In genomic region chr12:111572406-111572805, GRCm38 (mm10) we compare ENCODE assay signal across 18 mouse cellular contexts. TPM values are rescaled to one million over a fixed set of nuclear protein-coding genes. Genes with fewer than 3 reads are reported as not detected.
DNase-seq lines count a peak whose midpoint lies in the region; ATAC-seq and TF ChIP-seq lines count a peak whose summit lies in the region.
"Had no signal": no experiment of that assay in that cellular context is flagged by ENCODE, and none has a peak within 500 bp of the region (broad histone marks: within the 10 kb centered on the region; RNA-seq: fewer than 3 reads in every experiment).

No protein-coding gene starts in this region.

- no peak for ATAC-seq in forebrain, embryonic 13.5 days
- ATAC-seq in forebrain, embryonic 15.5 days (replicated peaks) = no peak
- ATAC-seq in midbrain, postnatal 0 days (ENCODE audit: low FRiP score) = no peak
- no peak for ATAC-seq in midbrain, embryonic 11.5 days (ENCODE audit: low FRiP score)
- no peak for ATAC-seq in kidney, postnatal 0 days (replicated peaks; ENCODE audit: low FRiP score, low read depth)
- no peak for ATAC-seq in liver, embryonic 11.5 days (replicated peaks; ENCODE audit: low FRiP score)
- ATAC-seq: intestine, embryonic 16.5 days had no signal

- H3K27me3 ChIP-seq in forebrain, embryonic 13.5 days = no peaks in the 10 kb centered on the region
- no peaks in the 10 kb centered on the region for H3K27me3 ChIP-seq in forebrain, embryonic 15.5 days
- H3K27me3 ChIP-seq in midbrain, postnatal 0 days (ENCODE audit: insufficient read depth, low read length) = no peaks in the 10 kb centered on the region
- no peaks in the 10 kb centered on the region for H3K27me3 ChIP-seq in midbrain, embryonic 11.5 days (ENCODE audit: control insufficient read depth, insufficient read depth, low read length)
- H3K27me3 ChIP-seq in kidney, postnatal 0 days (ENCODE audit: insufficient read depth, low read length) = no peaks in the 10 kb centered on the region
- no peaks in the 10 kb centered on the region for H3K27me3 ChIP-seq in liver, embryonic 11.5 days (replicated peaks; ENCODE audit: control insufficient read depth, insufficient read depth, low read length)

- TF ChIP-seq CTCF in midbrain, postnatal 0 days (IDR thresholded peaks at IDR 0.05) = no peak
- TF ChIP-seq CTCF in kidney, postnatal 0 days (IDR thresholded peaks at IDR 0.05; ENCODE audit: low read depth) = no peak

- DNase-seq in midbrain, postnatal 0 days (ENCODE audit: low spot score) = no peak
- DNase-seq in midbrain, embryonic 11.5 days (ENCODE audit: low spot score, missing footprints) = no peak
- no peak for DNase-seq in kidney, postnatal 0 days (ENCODE audit: low spot score)
- no peak for DNase-seq in frontal cortex, postnatal 10 days (ENCODE audit: low spot score in 2 of 2)
- no peak for DNase-seq in liver, embryonic 11.5 days (ENCODE audit: low spot score)
- no peak for DNase-seq in gastrocnemius, postnatal 36 days
- DNase-seq: adrenal gland, postnatal 25 days; cerebellum, adult 9-11 months; gastrocnemius, postnatal 14 days; left cerebral cortex, postnatal 4 days; lung, postnatal 10 days had no signal

- 0 out of 2 replicates have a peak overlapping the region, but pooled peaks have one; percentile 99 for H3K9ac ChIP-seq in forebrain, embryonic 13.5 days
- no peak overlapping the region for H3K9ac ChIP-seq in forebrain, embryonic 15.5 days (replicated peaks)
- no peak overlapping the region for H3K9ac ChIP-seq in midbrain, postnatal 0 days (replicated peaks; ENCODE audit: low read length, poor library complexity, severe bottlenecking)
- no peak overlapping the region for H3K9ac ChIP-seq in midbrain, embryonic 11.5 days (ENCODE audit: low read length)
- no peak overlapping the region for H3K9ac ChIP-seq in kidney, postnatal 0 days (ENCODE audit: low read depth, low read length)
- no peak overlapping the region for H3K9ac ChIP-seq in liver, embryonic 11.5 days (ENCODE audit: low read depth, low read length)
- H3K9ac ChIP-seq: liver, embryonic 14.5 days had no signal

- 88% methylated on average over 7 of the region's 7 CpGs for WGBS in forebrain, embryonic 13.5 days
- 81% methylated on average over 7 of the region's 7 CpGs for WGBS in forebrain, embryonic 15.5 days
- WGBS in midbrain, postnatal 0 days = 83% methylated on average over 7 of the region's 7 CpGs
- WGBS in midbrain, embryonic 11.5 days = 84% methylated on average over 7 of the region's 7 CpGs
- whole genome bisulfite sequencing in kidney, postnatal 0 days = 52% methylated on average over 7 of the region's 7 CpGs
- WGBS in liver, embryonic 11.5 days = 70% methylated on average over 7 of the region's 7 CpGs

- no peak overlapping the region for H3K27ac ChIP-seq in forebrain, embryonic 13.5 days
- H3K27ac ChIP-seq in forebrain, embryonic 15.5 days (replicated peaks) = no peak overlapping the region
- H3K27ac ChIP-seq in midbrain, postnatal 0 days (ENCODE audit: low read depth, low read length) = no peak overlapping the region
- no peak overlapping the region for H3K27ac ChIP-seq in midbrain, embryonic 11.5 days (ENCODE audit: low read depth, low read length)
- peak overlapping the region; percentile 74 for H3K27ac ChIP-seq in kidney, postnatal 0 days
- no peak overlapping the region for H3K27ac ChIP-seq in liver, embryonic 11.5 days (ENCODE audit: low read depth, low read length)
- H3K27ac ChIP-seq: heart, embryonic 10.5 days; liver, embryonic 14.5 days had no signal

- intact Hi-C loops in gastrocnemius, postnatal 36 days (cut with DNase I) = no loop called here

- 0 out of 2 replicates have a peak overlapping the region, but pooled peaks have one; percentile 4 for H3K4me2 ChIP-seq in forebrain, embryonic 13.5 days
- no peak overlapping the region for H3K4me2 ChIP-seq in forebrain, embryonic 15.5 days (replicated peaks)
- H3K4me2 ChIP-seq in midbrain, postnatal 0 days (ENCODE audit: low read depth, low read length, poor library complexity, severe bottlenecking) = peak overlapping the region; percentile 91; the same call in 1 of the 2 replicates
- H3K4me2 ChIP-seq in midbrain, embryonic 11.5 days = no peak overlapping the region
- peak overlapping the region; percentile 71; the same call in 1 of the 2 replicates for H3K4me2 ChIP-seq in kidney, postnatal 0 days (ENCODE audit: low read length)
- H3K4me2 ChIP-seq in liver, embryonic 11.5 days = no peak overlapping the region

- no peaks in the 10 kb centered on the region for H3K9me3 ChIP-seq in forebrain, embryonic 13.5 days (replicated peaks)
- H3K9me3 ChIP-seq in forebrain, embryonic 15.5 days = no peaks in the 10 kb centered on the region
- H3K9me3 ChIP-seq in midbrain, postnatal 0 days (ENCODE audit: low read length) = no peaks in the 10 kb centered on the region
- H3K9me3 ChIP-seq in midbrain, embryonic 11.5 days (ENCODE audit: control insufficient read depth, low read length) = no peaks in the 10 kb centered on the region
- no peaks in the 10 kb centered on the region for H3K9me3 ChIP-seq in kidney, postnatal 0 days (replicated peaks; ENCODE audit: low read length)
- no peaks in the 10 kb centered on the region for H3K9me3 ChIP-seq in liver, embryonic 11.5 days (ENCODE audit: control insufficient read depth, low read length)
- H3K9me3 ChIP-seq: heart, embryonic 10.5 days had no signal

- H3K4me3 ChIP-seq in forebrain, embryonic 13.5 days = no peak overlapping the region
- H3K4me3 ChIP-seq in forebrain, embryonic 15.5 days = no peak overlapping the region
- H3K4me3 ChIP-seq in midbrain, postnatal 0 days (ENCODE audit: low read depth, low read length) = no peak overlapping the region
- H3K4me3 ChIP-seq in midbrain, embryonic 11.5 days (ENCODE audit: low read depth, low read length) = no peak overlapping the region
- no peak overlapping the region for H3K4me3 ChIP-seq in kidney, postnatal 0 days (replicated peaks; ENCODE audit: low read depth, low read length)
- H3K4me3 ChIP-seq in liver, embryonic 11.5 days (ENCODE audit: low read depth, low read length) = no peak overlapping the region
- H3K4me3 ChIP-seq: erythroblast, embryonic 14.5 days; heart, embryonic 10.5 days; megakaryocyte, embryonic 14.5 days had no signal

- no peaks in the 10 kb centered on the region for H3K36me3 ChIP-seq in forebrain, embryonic 13.5 days (ENCODE audit: poor library complexity, severe bottlenecking)
- H3K36me3 ChIP-seq in forebrain, embryonic 15.5 days = no peaks in the 10 kb centered on the region
- H3K36me3 ChIP-seq in midbrain, postnatal 0 days (ENCODE audit: insufficient read depth, low read length) = no peaks in the 10 kb centered on the region
- H3K36me3 ChIP-seq in midbrain, embryonic 11.5 days (ENCODE audit: control insufficient read depth, insufficient read depth, low read length) = no peaks in the 10 kb centered on the region
- no peaks in the 10 kb centered on the region for H3K36me3 ChIP-seq in kidney, postnatal 0 days (ENCODE audit: insufficient read depth, low read length)
- H3K36me3 ChIP-seq in liver, embryonic 11.5 days (ENCODE audit: control insufficient read depth, insufficient read depth, low read length) = no peaks in the 10 kb centered on the region

- H3K4me1 ChIP-seq in forebrain, embryonic 13.5 days = peaks cover 31% of the 10 kb centered on the region
- peaks cover 39% of the 10 kb centered on the region for H3K4me1 ChIP-seq in forebrain, embryonic 15.5 days
- peaks cover 14% of the 10 kb centered on the region; the same call in 1 of the 2 replicates for H3K4me1 ChIP-seq in midbrain, postnatal 0 days (ENCODE audit: insufficient read depth, low read length)
- H3K4me1 ChIP-seq in midbrain, embryonic 11.5 days (ENCODE audit: control insufficient read depth, insufficient read depth, low read length) = peaks cover 17% of the 10 kb centered on the region
- H3K4me1 ChIP-seq in kidney, postnatal 0 days (replicated peaks; ENCODE audit: insufficient read depth, low read length) = peaks cover 16% of the 10 kb centered on the region; the same call in 1 of the 2 replicates
- H3K4me1 ChIP-seq in liver, embryonic 11.5 days (replicated peaks; ENCODE audit: control insufficient read depth, insufficient read depth, low read length) = peaks cover 20% of the 10 kb centered on the region

RNA-seq across cellular contexts. Expression of gene Mark3, which starts 1.9 kb away (rescaled TPM):
- 44.2 and 47.2 TPM in 2 replicates for polyA plus RNA-seq in forebrain, embryonic 13.5 days (2015; fragmentation: Nextera tagmentation; extraction: Ambion mirVana)
- polyA plus RNA-seq in forebrain, embryonic 15.5 days (2015; fragmentation: Nextera tagmentation; extraction: Ambion mirVana) = 46.1 and 54.4 TPM in 2 replicates
- 112 and 141 TPM in 2 replicates for total RNA-seq in midbrain, postnatal 0 days (2014; rRNA removed)
- 31.8 and 41.3 TPM in 2 replicates for polyA plus RNA-seq in midbrain, postnatal 0 days (2015; fragmentation: Nextera tagmentation; extraction: Ambion mirVana)
- 69.9 and 73.7 TPM in 2 replicates for polyA plus RNA-seq in midbrain, embryonic 11.5 days (2014; fragmentation: Nextera tagmentation; extraction: Ambion mirVana)
- 37.9 and 38.6 TPM in 2 replicates for polyA plus RNA-seq in kidney, postnatal 0 days (2015; fragmentation: Nextera tagmentation; extraction: Ambion mirVana)
- 36.9 and 38.6 TPM in 2 replicates for polyA plus RNA-seq in liver, embryonic 11.5 days (2014; fragmentation: Nextera tagmentation; extraction: Ambion mirVana)
- total RNA-seq in gastrocnemius, postnatal 36 days (2021) = 10 to 100 TPM; 49.6 to 51.3 TPM

RNA-seq across cellular contexts. Expression of gene Eif5, which starts 34.6 kb away (rescaled TPM):
- polyA plus RNA-seq in forebrain, embryonic 13.5 days (2015; fragmentation: Nextera tagmentation; extraction: Ambion mirVana) = 667 and 695 TPM in 2 replicates
- polyA plus RNA-seq in forebrain, embryonic 15.5 days (2015; fragmentation: Nextera tagmentation; extraction: Ambion mirVana) = 620 and 638 TPM in 2 replicates
- 283 and 376 TPM in 2 replicates for total RNA-seq in midbrain, postnatal 0 days (2014; rRNA removed)
- 552 and 640 TPM in 2 replicates for polyA plus RNA-seq in midbrain, postnatal 0 days (2015; fragmentation: Nextera tagmentation; extraction: Ambion mirVana)
- polyA plus RNA-seq in midbrain, embryonic 11.5 days (2014; fragmentation: Nextera tagmentation; extraction: Ambion mirVana) = 726 and 782 TPM in 2 replicates
- 673 and 701 TPM in 2 replicates for polyA plus RNA-seq in kidney, postnatal 0 days (2015; fragmentation: Nextera tagmentation; extraction: Ambion mirVana)
- 623 and 628 TPM in 2 replicates for polyA plus RNA-seq in liver, embryonic 11.5 days (2014; fragmentation: Nextera tagmentation; extraction: Ambion mirVana)
- total RNA-seq in gastrocnemius, postnatal 36 days (2021) = 100 to 1,000 TPM; 123 to 146 TPM

Comparison
In these comparisons a context has a peak if more than half of its experiments do, and no peak if none do; other contexts are left out.
1. H3K4me2 ChIP-seq: peak in forebrain, embryonic 13.5 days (single experiment), midbrain, postnatal 0 days (single experiment) and kidney, postnatal 0 days (single experiment); none in forebrain, embryonic 15.5 days (single experiment), midbrain, embryonic 11.5 days (single experiment) and liver, embryonic 11.5 days (single experiment).